Mouse (Mus musculus): ENCODE data around the gene Pcnp. TPM values are rescaled to one million over a fixed set of nuclear protein-coding genes. Genes with fewer than 3 reads are reported as not detected.
A peak's percentile ranks its signal among the peaks of the same experiment; 100 is the strongest.

Gene Pcnp
- total and polyA plus RNA-seq, 3 experiments: 15.1 to 50.7 (median 47.1) TPM

DNA sequence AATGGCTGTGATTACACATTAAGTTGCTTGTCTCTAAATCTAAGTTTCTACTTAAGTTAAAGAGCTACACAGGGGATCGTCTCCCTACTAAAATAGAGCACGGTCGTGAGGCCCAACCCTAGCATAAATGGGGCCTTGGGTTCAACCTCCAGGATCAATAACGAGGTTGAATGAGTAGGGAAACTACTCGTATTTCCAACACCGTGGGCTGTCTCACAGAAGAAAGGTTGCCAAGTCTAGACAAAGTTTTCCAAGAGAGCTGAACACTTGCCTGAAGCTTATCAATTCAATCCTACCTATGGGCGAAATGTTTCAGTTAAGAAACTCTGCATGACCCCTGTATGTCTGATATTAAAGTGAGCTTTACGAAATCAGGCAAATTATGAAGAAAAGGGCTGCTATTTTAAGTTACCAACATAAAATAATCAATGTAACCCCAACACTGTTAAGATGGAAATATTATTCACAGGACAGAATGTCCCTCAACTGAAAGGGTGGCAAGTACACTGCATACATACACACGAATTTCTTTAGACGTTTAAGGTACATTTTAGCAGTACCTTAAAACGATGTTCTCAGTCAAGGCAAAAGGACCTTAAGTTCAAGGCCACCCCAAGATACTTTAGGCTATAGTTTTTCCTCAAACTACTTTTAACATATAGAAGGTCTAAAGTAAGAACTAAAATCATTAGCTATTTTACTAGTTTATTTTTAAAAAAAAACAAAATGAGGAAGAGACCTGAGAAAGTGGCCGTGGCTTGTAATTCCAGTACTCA is 1.5 kb downstream of the Pcnp start:
- intact Hi-C loops (cut with DNase I): loop anchor here (2.0 kb wide), 1 partner anchor 47 kb away; no protein-coding TSS in a partner anchor
- Histone ChIP-seq H3K36me3 (ENCODE audit: control insufficient read depth, insufficient read depth, low read length) (peaks cover 25% of the 10 kb centered on the region), H3K4me3 (peak overlapping the region; percentile 62), H3K27me3 (ENCODE audit: control insufficient read depth, insufficient read depth, low read length) (no peaks in the 10 kb centered on the region), H3K27ac (no peak overlapping the region), H3K4me1 (ENCODE audit: control insufficient read depth, insufficient read depth, low read length) (peaks cover 3% of the 10 kb centered on the region; the same call in 1 of the 2 replicates), H3K9ac (ENCODE audit: low read depth, low read length) (no peak overlapping the region), H3K79me2 (replicated peaks; ENCODE audit: control insufficient read depth, insufficient read depth, low read length) (peaks cover 1% of the 10 kb centered on the region; the same call in 1 of the 2 replicates)
- no peak for TF ChIP-seq POLR2A (IDR thresholded peaks at IDR 0.05; ENCODE audit: insufficient read depth, low read depth, low read length)
- no peak for TF ChIP-seq EP300 (IDR thresholded peaks at IDR 0.05; ENCODE audit: insufficient read depth, low read depth, low read length)
- TF ChIP-seq CTCF (IDR thresholded peaks at IDR 0.05): no peak
- WGBS: 20% methylated on average over 12 of the region's 12 CpGs
- no peak for DNase-seq

DNA sequence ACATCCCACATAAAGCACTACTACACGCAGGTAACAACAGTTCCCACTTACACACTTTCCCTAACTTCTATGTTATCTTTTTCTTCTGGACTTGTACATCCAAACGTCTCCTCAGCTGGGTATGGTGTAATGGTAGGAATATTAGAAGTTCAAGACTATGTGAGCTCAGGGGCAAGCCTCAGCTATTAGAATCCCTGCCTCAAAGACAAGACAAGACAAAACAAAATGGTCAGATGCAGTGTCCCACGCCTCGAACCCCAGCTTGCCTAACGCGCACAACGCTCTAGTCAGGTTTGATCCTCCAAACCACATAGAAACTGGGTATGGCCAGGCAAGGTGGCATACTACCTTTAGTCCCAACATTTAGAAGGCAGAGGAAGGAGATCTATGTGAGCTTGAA is 9.9 kb downstream of the Pcnp start:
- peaks cover 3% of the 10 kb centered on the region; the same call in 1 of the 2 replicates for H3K79me2 ChIP-seq (replicated peaks; ENCODE audit: control insufficient read depth, insufficient read depth, low read length)
- H3K27me3 ChIP-seq (ENCODE audit: control insufficient read depth, insufficient read depth, low read length): no peaks in the 10 kb centered on the region
- no peak overlapping the region for H3K4me3 ChIP-seq
- WGBS: 93% methylated on average over 7 of the region's 7 CpGs
- no peak for DNase-seq
- H3K27ac ChIP-seq: no peak overlapping the region
- H3K4me1 ChIP-seq (ENCODE audit: control insufficient read depth, insufficient read depth, low read length): no peaks in the 10 kb centered on the region; the same call in 1 of the 2 replicates
- no peak for TF ChIP-seq CTCF (IDR thresholded peaks at IDR 0.05)
- no peak for TF ChIP-seq POLR2A (IDR thresholded peaks at IDR 0.05; ENCODE audit: insufficient read depth, low read depth, low read length)
- no peak for TF ChIP-seq EP300 (IDR thresholded peaks at IDR 0.05; ENCODE audit: insufficient read depth, low read depth, low read length)
- no peak overlapping the region for H3K9ac ChIP-seq (ENCODE audit: low read depth, low read length)
- peaks cover 6% of the 10 kb centered on the region for H3K36me3 ChIP-seq (ENCODE audit: control insufficient read depth, insufficient read depth, low read length)
- intact Hi-C loops (cut with DNase I): no loop called here

DNA sequence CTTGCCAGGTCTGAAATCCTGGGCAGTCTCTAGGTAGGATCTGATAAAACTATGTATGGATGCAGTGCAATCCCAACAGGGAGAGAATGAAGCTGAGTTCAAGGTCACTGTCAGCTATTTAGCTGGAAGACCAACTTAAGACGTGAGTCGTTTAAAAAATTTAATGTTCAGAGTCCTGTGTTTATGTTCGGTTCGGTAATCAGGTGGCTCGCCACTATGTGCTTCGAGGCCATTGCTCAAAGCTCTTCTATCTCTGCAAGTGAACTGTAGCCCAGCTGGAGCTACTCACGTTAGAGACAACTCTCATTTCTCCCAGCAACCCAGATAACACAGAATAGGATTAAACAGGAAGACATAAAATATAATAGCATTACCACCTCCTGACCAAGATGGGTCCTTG is 15.5 kb downstream of the Pcnp start:
- no peak for DNase-seq
- no peak for TF ChIP-seq EP300 (IDR thresholded peaks at IDR 0.05; ENCODE audit: insufficient read depth, low read depth, low read length)
- TF ChIP-seq POLR2A (IDR thresholded peaks at IDR 0.05; ENCODE audit: insufficient read depth, low read depth, low read length): no peak
- TF ChIP-seq CTCF (IDR thresholded peaks at IDR 0.05): no peak
- Histone ChIP-seq H3K9ac (ENCODE audit: low read depth, low read length) (no peak overlapping the region), H3K27ac (no peak overlapping the region), H3K36me3 (ENCODE audit: control insufficient read depth, insufficient read depth, low read length) (peaks cover 2% of the 10 kb centered on the region), H3K27me3 (ENCODE audit: control insufficient read depth, insufficient read depth, low read length) (no peaks in the 10 kb centered on the region), H3K79me2 (replicated peaks; ENCODE audit: control insufficient read depth, insufficient read depth, low read length) (no peaks in the 10 kb centered on the region), H3K4me1 (ENCODE audit: control insufficient read depth, insufficient read depth, low read length) (no peaks in the 10 kb centered on the region), H3K4me3 (no peak overlapping the region)
- 79% methylated on average over 7 of the region's 7 CpGs for WGBS
- intact Hi-C loops (cut with DNase I): no loop called here

DNA sequence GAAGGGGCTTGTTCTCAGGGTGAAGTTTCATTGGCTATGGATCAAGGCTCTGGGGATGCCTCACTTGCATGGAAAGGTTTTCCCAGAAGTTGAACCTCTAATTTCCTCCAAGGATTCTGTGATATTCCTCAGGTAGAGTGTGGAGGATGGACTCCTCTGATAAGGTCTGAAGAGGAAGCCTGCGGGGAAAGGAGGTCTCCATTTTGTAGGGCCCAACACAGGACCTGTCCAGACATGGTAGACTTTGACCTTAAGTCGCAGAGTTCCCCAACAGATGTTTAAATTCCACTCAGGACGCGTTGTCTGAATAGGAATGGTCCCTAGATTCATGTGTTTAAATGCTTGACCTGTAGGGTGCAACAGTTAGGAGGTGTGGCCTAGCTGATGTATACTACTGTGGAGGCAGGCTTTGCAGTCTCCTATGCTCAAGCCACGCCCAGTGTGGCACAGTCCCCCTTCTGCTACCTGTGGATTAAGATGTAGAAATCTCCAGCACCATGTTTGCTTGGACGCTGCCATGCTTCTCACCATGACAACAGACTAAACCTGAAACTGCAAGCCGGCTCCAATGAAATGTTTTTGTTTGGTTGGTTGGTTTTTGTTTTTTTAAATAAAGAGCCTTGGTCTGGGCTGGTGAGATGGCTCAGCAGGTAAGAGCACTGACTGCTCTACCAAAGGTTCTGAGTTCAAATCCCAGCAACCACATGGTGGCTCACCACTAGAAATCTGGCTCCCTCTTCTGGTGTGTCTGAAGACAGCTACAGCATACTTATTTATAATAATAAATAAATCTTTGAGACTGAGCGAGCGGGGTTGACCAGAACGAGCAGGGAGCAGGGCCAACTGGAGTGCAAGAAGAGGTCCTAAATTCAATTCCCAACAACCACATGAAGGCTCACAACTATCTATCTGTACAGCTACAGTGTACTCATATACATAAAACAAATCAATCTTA is 16.5 kb downstream of the Pcnp start:
- TF ChIP-seq POLR2A (IDR thresholded peaks at IDR 0.05; ENCODE audit: insufficient read depth, low read depth, low read length) (no peak), CTCF (IDR thresholded peaks at IDR 0.05) (no peak)
- Histone ChIP-seq H3K4me3 (no peak overlapping the region), H3K4me1 (ENCODE audit: control insufficient read depth, insufficient read depth, low read length) (no peaks in the 10 kb centered on the region), H3K36me3 (ENCODE audit: control insufficient read depth, insufficient read depth, low read length) (no peaks in the 10 kb centered on the region; the same call in 1 of the 2 replicates), H3K9ac (ENCODE audit: low read depth, low read length) (no peak overlapping the region), H3K27me3 (ENCODE audit: control insufficient read depth, insufficient read depth, low read length) (no peaks in the 10 kb centered on the region), H3K27ac (no peak overlapping the region), H3K79me2 (replicated peaks; ENCODE audit: control insufficient read depth, insufficient read depth, low read length) (no peaks in the 10 kb centered on the region)
- WGBS: 91% methylated on average over 10 of the region's 10 CpGs
- no peak for DNase-seq
- intact Hi-C loops (cut with DNase I): no loop called here

DNA sequence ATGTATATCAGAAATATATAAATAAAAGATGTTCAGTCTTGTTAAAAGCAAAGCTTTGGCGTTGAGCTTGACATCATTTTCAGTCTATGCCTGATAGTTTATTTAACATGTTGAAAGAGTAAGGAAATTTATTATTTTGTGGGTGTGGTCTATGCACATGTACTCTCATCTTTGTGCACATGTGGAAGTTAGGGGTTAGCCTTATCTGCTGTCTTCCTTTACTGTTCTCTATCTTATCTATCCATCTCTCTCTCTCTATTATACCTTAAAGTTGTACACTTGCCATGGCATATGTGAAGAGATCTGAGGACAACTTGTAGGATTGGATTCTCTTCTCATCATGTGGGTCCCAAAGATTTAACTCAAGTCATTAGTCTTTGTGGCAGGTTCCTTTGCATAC is 20.7 kb downstream of the Pcnp start:
- no peaks in the 10 kb centered on the region for H3K4me1 ChIP-seq (ENCODE audit: control insufficient read depth, insufficient read depth, low read length)
- no peak for TF ChIP-seq EP300 (IDR thresholded peaks at IDR 0.05; ENCODE audit: insufficient read depth, low read depth, low read length)
- TF ChIP-seq POLR2A (IDR thresholded peaks at IDR 0.05; ENCODE audit: insufficient read depth, low read depth, low read length): no peak
- TF ChIP-seq CTCF (IDR thresholded peaks at IDR 0.05): no peak
- H3K79me2 ChIP-seq (replicated peaks; ENCODE audit: control insufficient read depth, insufficient read depth, low read length): no peaks in the 10 kb centered on the region
- no peak overlapping the region for H3K9ac ChIP-seq (ENCODE audit: low read depth, low read length)
- H3K27ac ChIP-seq: no peak overlapping the region
- WGBS: 97% methylated on average over 1 of the region's 1 CpGs
- DNase-seq: no peak
- no peak overlapping the region for H3K4me3 ChIP-seq
- intact Hi-C loops (cut with DNase I): no loop called here
- no peaks in the 10 kb centered on the region for H3K27me3 ChIP-seq (ENCODE audit: control insufficient read depth, insufficient read depth, low read length)
- H3K36me3 ChIP-seq (ENCODE audit: control insufficient read depth, insufficient read depth, low read length): no peaks in the 10 kb centered on the region; the same call in 1 of the 2 replicates
